9 mouse cellular contexts compared by ENCODE assay signal in genomic region chr3:68572249-68573225, GRCm38 (mm10).
DNase-seq lines count a peak whose midpoint lies in the region; ATAC-seq and TF ChIP-seq lines count a peak whose summit lies in the region.
"Had no signal": no experiment of that assay in that cellular context is flagged by ENCODE, and none has a peak within 500 bp of the region (broad histone marks: within the 10 kb centered on the region; RNA-seq: fewer than 3 reads in every experiment).

No protein-coding gene starts in this region.

- TF ChIP-seq EP300 in heart, postnatal 0 days (IDR thresholded peaks at IDR 0.05; ENCODE audit: low read depth): no peak

- peak overlapping the region; percentile 51 for H3K4me2 ChIP-seq in heart, postnatal 0 days (ENCODE audit: low read depth, low read length)

- no peak for TF ChIP-seq CTCF in heart, postnatal 0 days (IDR thresholded peaks at IDR 0.05; ENCODE audit: low read depth)

- H3K9ac ChIP-seq in heart, postnatal 0 days (replicated peaks; ENCODE audit: low read depth, low read length): peak overlapping the region; percentile 32

- no peaks in the 10 kb centered on the region for H3K36me3 ChIP-seq in embryonic facial prominence, embryonic 10.5 days (replicated peaks)
- no peaks in the 10 kb centered on the region for H3K36me3 ChIP-seq in heart, postnatal 0 days (replicated peaks; ENCODE audit: control insufficient read depth, insufficient read depth, low read length)

- peak overlapping the region; percentile 55 for H3K4me3 ChIP-seq in embryonic facial prominence, embryonic 10.5 days
- peak overlapping the region; percentile 23 for H3K4me3 ChIP-seq in heart, postnatal 0 days (ENCODE audit: low read depth, low read length)

- DNase-seq in ovary, postnatal 36 days (ENCODE audit: low spot score): peak; percentile 42
- DNase-seq in ovary, adult 18-20 months (ENCODE audit: low spot score): no peak
- peak; percentile 82 for DNase-seq in embryonic facial prominence, embryonic 10.5 days (ENCODE audit: low spot score)
- DNase-seq in heart, postnatal 0 days (ENCODE audit: low spot score): no peak
- peak; percentile 73 to 80 for DNase-seq in layer of hippocampus, postnatal 25 days (ENCODE audit: extremely low spot score in 1 of 2, low spot score in 1 of 2)
- peak; percentile 47 for DNase-seq in lung, postnatal 10 days
- peak; percentile 84 to 87 for DNase-seq in right cerebral cortex, postnatal 36 days (ENCODE audit: low spot score in 2 of 2)

- 11% methylated on average over 28 of the region's 28 CpGs for WGBS in embryonic facial prominence, embryonic 10.5 days
- WGBS in heart, postnatal 0 days: 34% methylated on average over 28 of the region's 28 CpGs

- ATAC-seq in heart, postnatal 0 days (ENCODE audit: insufficient read depth, low read depth): peak; percentile 63
- ATAC-seq in activated CD4-positive, CD25-positive, alpha-beta regulatory T cell, adult 4 months: no peak

- H3K9me3 ChIP-seq in embryonic facial prominence, embryonic 10.5 days: no peaks in the 10 kb centered on the region
- no peaks in the 10 kb centered on the region for H3K9me3 ChIP-seq in heart, postnatal 0 days (replicated peaks; ENCODE audit: control insufficient read depth, low read length)

- H3K27me3 ChIP-seq in embryonic facial prominence, embryonic 10.5 days (replicated peaks; ENCODE audit: low read depth, poor library complexity, severe bottlenecking): peaks cover 7% of the 10 kb centered on the region; the same call in 1 of the 2 replicates
- H3K27me3 ChIP-seq in heart, postnatal 0 days (ENCODE audit: control insufficient read depth, insufficient read depth, low read length): no peaks in the 10 kb centered on the region

- peaks cover 60% of the 10 kb centered on the region for H3K4me1 ChIP-seq in embryonic facial prominence, embryonic 10.5 days
- peaks cover 32% of the 10 kb centered on the region for H3K4me1 ChIP-seq in heart, postnatal 0 days (ENCODE audit: control insufficient read depth, insufficient read depth)

- H3K27ac ChIP-seq in embryonic facial prominence, embryonic 10.5 days (replicated peaks): peak overlapping the region; percentile 86
- no peak overlapping the region for H3K27ac ChIP-seq in heart, postnatal 0 days (ENCODE audit: low read depth)
- H3K27ac ChIP-seq: macrophage had no signal

Comparison
In these comparisons a context has a peak if more than half of its experiments do, and no peak if none do; other contexts are left out.
1. DNase-seq: peak in ovary, postnatal 36 days (single experiment), embryonic facial prominence, embryonic 10.5 days (single experiment), layer of hippocampus, postnatal 25 days (2 of 2), lung, postnatal 10 days (single experiment) and right cerebral cortex, postnatal 36 days (2 of 2); none in ovary, adult 18-20 months (single experiment) and heart, postnatal 0 days (single experiment).